Mouse (Mus musculus) C2C12 (cell line): ENCODE measurements at regions not wholly inside any gene's neighbourhood (a gene's known extent, or its start where the extent isn't known, plus 50 kb on each side); places are given as distances from the start of the nearest gene placed in this dataset.

Experiments used
- CEBPB ChIP-seq: IDR thresholded peaks from one replicate; pipeline ENCODE4 v1.6.1; 2011; ENCODE audit warnings: low read depth, mild to moderate bottlenecking, control low read depth, moderate library complexity
- CTCF ChIP-seq: IDR thresholded peaks from one replicate; pipeline ENCODE4 v1.5.1; 2011; ENCODE audit not compliant: control insufficient read depth, insufficient read depth, insufficient read length
- FOSL1 ChIP-seq: IDR thresholded peaks from one replicate; pipeline ENCODE4 v1.8.0; 2011; ENCODE audit warnings: mild to moderate bottlenecking, low read length; ENCODE audit not compliant: poor library complexity, insufficient read depth, severe bottlenecking
- MAX ChIP-seq: IDR thresholded peaks from one replicate; pipeline ENCODE4 v1.6.1; 2011; ENCODE audit warnings: mild to moderate bottlenecking, control low read depth
- MYOD1 ChIP-seq: IDR thresholded peaks from one replicate; pipeline ENCODE4 v1.6.1; 2011; ENCODE audit warnings: low read depth; ENCODE audit not compliant: control insufficient read depth, insufficient read length
- MYOG ChIP-seq: IDR thresholded peaks from one replicate; pipeline ENCODE4 v1.6.1; 2011; ENCODE audit not compliant: control insufficient read depth, insufficient read length; ENCODE audit errors: extremely low read depth
- USF1 ChIP-seq: IDR thresholded peaks from one replicate; pipeline ENCODE4 v1.6.1; 2011; ENCODE audit warnings: low read depth, mild to moderate bottlenecking, control low read depth, moderate library complexity

DNA sequence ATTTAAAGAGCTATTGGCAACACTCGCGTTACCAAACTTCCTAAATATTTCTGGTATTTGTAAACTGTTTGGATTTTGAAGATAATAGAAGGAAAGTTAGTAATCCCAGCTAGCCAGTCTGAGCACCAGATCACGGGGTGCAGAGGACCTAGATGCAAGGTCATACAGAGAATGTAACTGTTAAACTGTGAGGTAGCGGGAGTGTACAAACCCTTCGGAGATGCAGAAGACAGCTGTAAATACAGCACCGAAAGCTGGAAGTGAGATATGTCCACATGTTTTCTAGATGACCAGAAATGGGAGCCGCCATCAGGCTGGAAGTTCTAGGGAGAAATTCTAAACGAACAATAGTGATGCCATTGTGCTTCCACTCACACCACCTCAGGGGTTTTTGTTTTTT is 80.5 kb downstream of the Elovl4 start:
- TF ChIP-seq CTCF (no peak), MAX (no peak), MYOD1 (no peak), MYOG (no peak), CEBPB (no peak), FOSL1 (no peak), USF1 (no peak)
